Mouse (Mus musculus): ENCODE measurements at regions not wholly inside any gene's neighbourhood (a gene's known extent, or its start where the extent isn't known, plus 50 kb on each side); places are given as distances from the start of the nearest gene placed in this dataset.

- no peak for DNase-seq (ENCODE audit: low read depth, low spot score)
These were observed 386.1 kb downstream of the Efnb2 start for GRCm38 (mm10) chr8:8274987-8275386.

- DNase-seq (ENCODE audit: low read depth, low spot score): no peak
These were observed 386.8 kb downstream of the Efnb2 start for GRCm38 (mm10) chr8:8274211-8274641.

GRCm38 (mm10) chr8:8258855-8259254, 402.2 kb downstream of the Efnb2 start:
- no peak for DNase-seq (ENCODE audit: low read depth, low spot score)

GRCm38 (mm10) chr8:8258231-8258638, 402.8 kb downstream of the Efnb2 start:
- DNase-seq (ENCODE audit: low read depth, low spot score): no peak

- no peak for DNase-seq (ENCODE audit: low read depth, low spot score)
These were observed 404.7 kb downstream of the Efnb2 start for GRCm38 (mm10) chr8:8256327-8256726.

GRCm38 (mm10) chr8:8254446-8254845, 406.6 kb downstream of the Efnb2 start:
- no peak for DNase-seq (ENCODE audit: low read depth, low spot score)

GRCm38 (mm10) chr8:8244599-8244998, 416.4 kb downstream of the Efnb2 start:
- DNase-seq (ENCODE audit: low read depth, low spot score): no peak

GRCm38 (mm10) chr8:8241755-8242501, 419.1 kb downstream of the Efnb2 start:
- no peak for DNase-seq (ENCODE audit: low read depth, low spot score)

DNA sequence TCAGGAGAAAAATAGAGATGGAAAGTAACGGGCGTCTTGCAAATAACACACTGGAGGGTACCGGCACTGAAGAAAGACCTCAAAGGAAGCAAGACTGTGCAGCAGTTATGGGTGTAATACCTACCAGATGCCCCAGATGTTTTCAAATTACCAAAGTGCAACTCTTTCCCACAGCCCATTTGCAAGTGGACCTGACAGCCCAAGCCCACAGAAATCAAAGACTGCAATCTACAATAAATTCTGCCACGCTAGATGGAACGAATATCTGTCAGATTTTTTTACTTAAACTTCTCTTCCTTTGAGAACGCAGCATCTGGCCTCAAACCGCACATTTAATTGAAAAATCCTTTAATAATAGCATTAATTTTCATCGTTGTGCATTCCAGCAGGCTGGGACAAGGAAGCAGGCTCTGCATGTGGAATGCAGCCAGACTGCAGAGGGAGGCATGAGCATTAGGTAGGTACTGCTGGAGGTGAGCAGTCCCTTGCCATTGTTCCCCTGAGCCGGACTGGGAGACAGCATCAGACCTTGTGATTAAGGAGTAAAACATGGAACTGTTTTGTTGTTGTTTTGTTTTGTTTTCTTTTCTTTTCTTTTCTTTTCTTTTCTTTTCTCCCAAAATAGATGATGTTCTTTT, 419.9 kb downstream of the Efnb2 start:
- DNase-seq (ENCODE audit: low read depth, low spot score): no peak

DNA sequence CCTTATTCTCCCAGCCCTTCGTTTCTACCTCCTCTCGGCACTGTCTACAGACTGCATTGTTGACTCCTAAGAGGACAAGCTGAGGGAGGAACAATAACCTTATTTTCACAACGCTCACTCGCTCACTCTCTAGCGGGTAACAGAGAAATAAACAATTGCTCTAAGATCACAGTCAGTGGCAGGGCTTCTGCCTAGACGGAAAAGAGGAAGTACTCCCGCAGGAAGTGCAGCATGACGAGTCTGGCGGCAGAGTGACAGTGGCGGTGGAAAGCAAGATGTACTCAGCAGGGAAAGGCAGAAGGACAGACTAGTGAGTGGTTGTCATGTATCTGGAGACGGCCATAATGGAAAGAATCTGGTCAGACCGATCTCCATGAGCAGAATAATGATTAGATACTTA, 421.6 kb downstream of the Efnb2 start:
- no peak for DNase-seq (ENCODE audit: low read depth, low spot score)

DNA sequence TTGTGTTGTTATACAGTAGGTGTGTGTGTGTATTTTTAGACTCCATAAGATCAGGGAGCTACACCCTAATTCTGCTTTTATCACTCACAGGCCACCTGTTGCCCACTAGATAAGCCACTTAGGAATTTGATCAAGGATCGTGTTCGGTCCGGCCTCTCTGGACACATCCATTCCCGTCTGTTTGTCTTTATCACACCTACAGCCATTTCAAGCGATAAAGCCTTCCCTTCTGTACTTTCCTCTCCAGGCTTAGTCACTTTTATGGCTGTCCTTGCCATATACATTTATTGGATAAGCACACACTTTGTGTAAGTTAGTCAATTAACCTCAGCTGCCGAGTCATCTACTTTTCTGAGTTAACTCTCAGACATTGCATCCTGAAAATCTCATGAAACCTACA, 423.0 kb downstream of the Efnb2 start:
- no peak for DNase-seq (ENCODE audit: low read depth, low spot score)

DNA sequence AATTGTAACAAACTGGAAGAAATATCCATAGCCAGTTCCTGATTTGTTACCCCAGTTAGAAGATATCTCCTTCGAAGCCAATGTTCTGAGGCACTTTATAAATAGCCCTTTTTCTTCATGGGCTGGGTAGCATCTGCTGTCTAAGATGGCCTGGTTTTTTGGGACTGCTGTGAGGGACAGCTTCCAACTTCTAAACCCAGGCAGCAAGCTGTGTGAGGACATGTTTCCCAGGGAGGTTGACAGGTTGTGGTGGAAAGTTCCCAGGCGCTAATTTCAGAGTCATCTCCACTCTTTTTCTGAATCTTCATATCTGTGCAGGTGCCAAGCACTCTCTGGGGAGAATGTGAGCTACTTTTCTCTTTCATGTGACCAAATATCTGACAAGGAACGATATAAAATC, 427.4 kb downstream of the Efnb2 start:
- no peak for DNase-seq (ENCODE audit: low read depth, low spot score)

DNA sequence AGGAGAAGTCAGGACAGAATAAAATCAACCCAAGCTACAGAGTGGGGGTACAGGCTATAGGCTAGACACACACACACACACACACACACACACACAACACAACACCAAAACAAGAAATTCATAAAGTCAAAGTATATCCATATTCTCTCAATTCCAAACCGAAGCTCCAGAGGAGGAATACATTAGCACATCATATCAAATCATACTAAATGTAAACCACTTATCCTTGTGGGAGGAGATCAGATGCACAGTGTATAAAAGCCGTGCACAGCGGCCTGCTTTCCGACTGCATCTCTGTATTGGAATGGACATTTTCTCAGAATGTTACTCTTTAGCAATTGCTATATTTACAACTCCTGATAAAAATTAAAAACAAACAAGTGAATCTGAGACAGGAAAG, 427.9 kb downstream of the Efnb2 start:
- no peak for DNase-seq (ENCODE audit: low read depth, low spot score)

- DNase-seq (ENCODE audit: low read depth, low spot score): no peak
These were observed 428.9 kb downstream of the Efnb2 start for GRCm38 (mm10) chr8:8231996-8232632.

DNA sequence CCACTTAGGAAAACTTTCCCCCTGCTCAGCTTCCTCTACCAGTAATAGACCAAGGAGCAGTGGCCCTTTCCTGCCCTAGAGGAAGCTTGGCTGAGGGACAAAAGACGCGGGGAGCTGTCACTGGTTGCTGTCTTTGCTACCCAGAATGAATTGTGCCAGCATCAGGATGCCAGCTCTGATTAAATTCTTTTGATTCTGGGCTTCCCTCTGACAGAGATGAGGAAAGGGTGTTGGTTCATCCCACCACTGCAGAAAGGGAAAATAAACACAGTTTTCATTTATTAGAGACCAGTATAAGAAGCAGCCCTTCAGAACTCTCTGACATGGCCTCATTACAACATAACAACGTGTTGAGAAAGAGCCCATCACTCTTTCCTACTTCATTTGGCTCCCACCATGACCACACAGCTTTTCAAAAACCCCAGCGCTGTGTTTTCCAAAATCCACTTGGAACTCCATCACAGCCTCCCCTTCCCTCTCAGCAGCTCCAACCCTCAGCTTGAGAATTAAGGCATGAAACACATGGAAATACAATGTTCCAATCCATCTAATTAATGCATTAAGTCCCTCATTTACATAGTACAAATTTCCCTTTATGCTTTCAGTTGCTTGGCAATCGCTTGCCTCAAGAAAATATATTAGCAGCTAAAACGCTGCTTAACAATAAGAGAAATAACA, 429.6 kb downstream of the Efnb2 start:
- no peak for DNase-seq (ENCODE audit: low read depth, low spot score)

GRCm38 (mm10) chr8:8225994-8226393, 435.0 kb downstream of the Efnb2 start:
- DNase-seq (ENCODE audit: low read depth, low spot score): no peak

DNA sequence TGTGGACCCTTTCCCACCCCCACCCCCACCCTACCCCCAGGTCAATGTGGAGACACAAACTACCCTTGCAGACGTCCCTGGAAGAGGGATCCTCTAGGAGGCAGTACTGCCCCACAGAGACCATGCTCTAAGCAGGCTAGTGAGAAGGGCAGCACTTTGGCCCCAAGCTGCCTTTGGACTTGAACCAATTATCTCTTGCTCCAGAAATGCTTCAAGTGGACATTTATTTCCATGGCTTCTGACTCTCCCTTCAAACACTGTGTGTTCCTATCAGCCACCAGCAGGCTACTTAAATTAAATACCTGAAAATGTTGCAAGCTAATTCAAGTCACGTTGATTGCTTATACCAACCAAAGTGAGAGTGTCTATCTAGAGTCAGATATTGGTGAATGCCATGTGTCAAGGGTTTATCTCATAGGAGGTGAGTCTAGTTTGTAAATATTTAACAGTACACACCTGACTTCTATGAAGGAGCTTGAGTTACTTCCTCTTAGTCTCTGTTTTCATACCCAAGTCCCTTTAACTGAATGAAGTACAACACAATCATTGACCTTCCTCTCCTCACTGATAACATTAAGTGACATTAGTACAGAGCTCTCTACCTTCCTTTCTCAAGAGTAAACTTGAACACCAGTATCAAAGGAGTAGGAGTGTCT, 435.7 kb downstream of the Efnb2 start:
- no peak for DNase-seq (ENCODE audit: low read depth, low spot score)

DNA sequence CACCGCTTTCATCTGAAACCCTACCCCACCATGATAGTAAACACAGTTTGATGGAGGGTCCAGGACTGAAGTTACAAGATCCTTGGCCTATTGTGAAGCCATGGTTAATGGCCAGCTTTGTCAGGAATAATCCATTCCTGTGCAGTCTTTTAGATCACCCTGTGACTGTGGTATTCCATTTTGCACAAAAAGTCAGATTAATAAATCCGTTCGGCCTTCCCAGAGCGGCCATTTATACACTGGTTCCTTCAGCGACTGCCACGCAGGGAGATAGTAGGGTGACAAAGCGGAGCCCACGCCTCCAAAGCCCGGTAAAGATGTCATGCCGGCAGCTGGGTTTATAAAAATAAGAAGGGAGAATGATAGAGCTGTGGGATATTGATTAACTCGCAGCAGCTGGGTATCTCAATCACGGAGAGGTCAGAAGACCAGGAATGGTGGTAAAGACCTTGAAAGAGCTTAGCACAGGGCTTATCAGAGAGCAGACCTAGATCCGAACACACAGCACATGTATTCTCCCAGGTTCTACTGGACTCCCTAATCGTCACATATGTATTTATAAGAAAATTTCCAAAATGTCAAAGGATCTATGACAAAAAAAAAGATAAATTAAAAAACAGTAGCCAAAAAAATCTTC, 440.5 kb downstream of the Efnb2 start:
- DNase-seq (ENCODE audit: low read depth, low spot score): no peak

DNA sequence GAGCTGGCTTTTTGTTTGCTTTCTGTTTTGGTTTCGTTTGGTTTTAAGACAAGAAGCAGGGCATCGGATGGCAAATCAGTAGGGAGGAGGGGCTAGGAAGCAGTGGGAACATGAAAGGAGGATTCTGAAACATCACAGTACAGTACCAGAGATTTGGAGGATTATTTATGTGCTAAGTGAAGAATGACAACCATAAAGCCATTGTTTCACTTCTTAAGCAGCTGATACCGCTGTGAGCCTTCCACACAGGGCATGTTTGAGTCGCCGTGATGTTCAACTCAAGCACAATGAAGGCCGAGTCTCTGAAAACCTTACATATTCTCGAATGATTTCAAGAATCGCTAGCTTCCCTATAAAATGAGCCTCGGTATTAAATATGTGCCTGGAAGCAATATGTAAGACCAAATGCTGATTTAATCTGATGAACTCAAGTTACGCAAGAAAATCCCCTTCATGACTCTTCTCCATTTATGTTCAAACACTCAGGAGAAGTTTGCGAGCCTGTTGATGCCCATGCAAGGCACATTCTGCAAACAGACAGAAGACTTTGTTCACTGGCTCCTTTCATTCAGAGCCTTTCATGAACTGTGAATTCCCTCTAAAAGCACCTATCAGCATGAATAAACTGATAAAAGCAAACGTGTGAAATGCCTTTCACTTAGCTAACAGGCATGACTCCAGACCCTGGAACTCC, 441.2 kb downstream of the Efnb2 start:
- DNase-seq (ENCODE audit: low read depth, low spot score): no peak

- no peak for DNase-seq (ENCODE audit: low read depth, low spot score)
These were observed 468.0 kb downstream of the Efnb2 start for GRCm38 (mm10) chr8:8193036-8193435.

GRCm38 (mm10) chr8:8186046-8186445, 475.0 kb downstream of the Efnb2 start:
- no peak for DNase-seq (ENCODE audit: low read depth, low spot score)

Measured in A20 (cell line).